Mouse (Mus musculus) forelimb bud, embryonic 11.5 days (tissue): ENCODE measurements around the gene AF067063.
"Not testable (repeated sequence)": the region's sequence is repeated elsewhere in the genome, so short reads cannot be mapped to it uniquely, and the experiment has no call there.

ENCODE experiments used
- DNase-seq: peaks from one replicate; pipeline ENCODE4 v3.0.0-alpha.2; 2012; ENCODE audit warnings: low read depth, low spot score

AF067063 gene

DNA sequence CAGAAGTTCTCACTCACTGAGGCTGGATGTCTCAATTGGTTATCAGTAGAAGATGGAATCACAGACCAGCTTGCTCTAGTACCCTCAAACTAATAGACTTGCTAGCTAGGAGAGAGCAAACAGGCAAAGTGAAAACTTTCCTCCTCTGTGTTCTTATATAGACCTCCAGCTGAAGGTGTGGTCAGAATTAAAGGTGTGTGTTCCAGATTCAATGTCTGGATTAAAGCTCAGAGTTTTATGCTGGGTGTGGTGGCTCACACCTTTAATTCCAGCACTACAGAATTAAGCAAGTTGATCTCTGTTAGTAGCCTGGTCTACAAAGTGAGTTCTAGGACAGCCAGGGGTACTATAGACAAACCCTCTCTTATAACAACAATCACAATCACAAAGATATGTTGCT is at the start of gene AF067063:
TSS of gene AF067063 (minus strand) at position 101 of the 400 bp plus-strand sequence.
- not testable (repeated sequence) for DNase-seq

DNA sequence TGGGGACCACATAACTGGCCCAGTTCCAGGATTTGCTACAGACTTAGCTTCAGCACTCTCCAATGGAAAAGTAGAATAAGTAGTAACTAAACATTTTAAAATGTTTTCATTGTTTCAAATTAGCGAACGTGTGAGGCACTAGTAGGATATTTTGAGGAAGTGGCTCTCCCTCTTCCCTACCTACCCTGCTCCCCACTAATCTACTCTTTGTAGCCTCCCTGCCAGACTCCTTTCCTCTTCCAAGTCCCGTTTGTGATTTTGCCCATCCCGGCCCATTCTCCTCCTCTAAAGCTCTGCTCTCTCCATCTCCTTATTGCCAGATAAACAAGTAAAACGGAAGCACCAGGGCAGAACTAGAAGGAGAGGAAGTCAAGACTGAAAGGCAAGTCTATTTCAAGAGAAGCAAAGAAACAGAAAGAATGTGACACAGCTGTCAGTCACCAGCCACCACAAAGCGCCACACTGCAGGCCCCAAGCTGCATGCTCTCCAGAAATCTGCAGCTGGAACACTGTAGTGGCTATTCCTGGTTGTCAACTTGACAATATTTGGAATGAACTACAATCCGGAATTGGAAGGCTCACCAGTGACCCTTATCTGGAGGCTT is 34.5 kb upstream of the AF067063 start:
- DNase-seq = not testable (repeated sequence)

DNA sequence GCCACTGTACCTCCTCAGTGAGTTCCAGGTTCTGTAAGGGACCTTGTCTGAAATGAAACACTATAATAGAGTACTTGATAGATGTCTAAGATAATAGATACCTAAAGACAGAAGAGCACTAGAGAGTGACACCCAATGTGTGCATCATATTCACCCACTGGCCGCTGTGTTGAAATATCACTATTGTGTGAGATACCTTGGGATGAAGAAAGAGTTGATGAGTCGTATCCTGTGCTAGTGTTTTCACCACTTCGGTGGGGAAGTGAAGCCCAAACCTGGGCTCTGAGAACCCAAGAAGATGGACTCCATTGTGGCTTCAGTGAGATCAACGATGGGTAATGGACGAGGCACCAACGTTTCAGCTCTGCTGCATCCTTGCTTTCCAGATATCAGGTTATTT is 32.4 kb upstream of the AF067063 start:
- DNase-seq = not testable (repeated sequence)

DNA sequence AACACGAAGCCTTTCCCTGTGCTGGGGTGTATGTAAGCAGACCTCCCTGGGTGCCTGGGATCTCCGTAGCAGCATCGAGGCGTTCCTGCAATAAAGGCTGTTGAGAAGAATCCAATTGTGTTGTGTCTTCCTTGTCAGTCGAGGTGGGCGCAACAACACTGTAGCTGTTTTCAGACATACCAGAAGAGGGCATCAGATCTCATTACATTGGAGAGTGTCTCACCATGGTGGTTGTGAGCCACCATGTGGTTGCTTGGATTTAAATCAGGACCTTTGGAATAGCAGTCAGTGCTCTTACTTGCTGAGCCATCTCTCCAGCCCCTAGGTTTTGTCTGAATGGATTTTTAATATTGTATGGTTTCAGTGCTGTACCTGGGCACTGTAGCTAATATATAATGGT is 10.0 kb upstream of the AF067063 start:
- not testable (repeated sequence) for DNase-seq

DNA sequence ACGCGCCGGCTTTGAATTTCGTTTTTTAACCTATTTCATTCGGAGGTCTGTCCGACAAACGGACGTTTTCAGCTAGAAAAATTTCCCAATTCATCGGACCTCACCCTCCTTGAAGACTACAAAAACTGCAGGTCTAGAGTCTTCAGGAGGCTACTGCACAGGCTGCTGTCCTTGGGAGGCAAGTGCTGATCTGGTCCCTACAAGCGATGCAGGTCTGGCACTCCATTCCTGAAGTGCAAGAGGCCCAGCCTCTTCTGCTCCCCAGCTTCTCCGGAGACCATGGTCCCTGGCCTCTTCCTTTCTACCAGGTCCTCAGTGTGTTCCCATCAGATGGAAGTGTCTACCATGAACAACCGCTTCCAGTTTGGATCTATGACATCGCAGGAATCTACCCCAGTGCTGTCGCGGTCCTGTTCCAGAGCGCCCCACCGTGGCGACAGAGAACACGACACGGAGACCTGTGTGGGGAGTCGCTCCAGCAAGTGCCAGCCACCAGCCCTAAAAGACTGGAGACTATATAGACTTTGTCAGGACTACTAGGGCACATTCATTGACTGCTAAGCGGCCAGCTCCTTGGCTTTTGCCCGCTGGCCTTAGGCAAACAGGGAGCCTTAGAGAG is 7.8 kb upstream of the AF067063 start:
- DNase-seq = not testable (repeated sequence)

DNA sequence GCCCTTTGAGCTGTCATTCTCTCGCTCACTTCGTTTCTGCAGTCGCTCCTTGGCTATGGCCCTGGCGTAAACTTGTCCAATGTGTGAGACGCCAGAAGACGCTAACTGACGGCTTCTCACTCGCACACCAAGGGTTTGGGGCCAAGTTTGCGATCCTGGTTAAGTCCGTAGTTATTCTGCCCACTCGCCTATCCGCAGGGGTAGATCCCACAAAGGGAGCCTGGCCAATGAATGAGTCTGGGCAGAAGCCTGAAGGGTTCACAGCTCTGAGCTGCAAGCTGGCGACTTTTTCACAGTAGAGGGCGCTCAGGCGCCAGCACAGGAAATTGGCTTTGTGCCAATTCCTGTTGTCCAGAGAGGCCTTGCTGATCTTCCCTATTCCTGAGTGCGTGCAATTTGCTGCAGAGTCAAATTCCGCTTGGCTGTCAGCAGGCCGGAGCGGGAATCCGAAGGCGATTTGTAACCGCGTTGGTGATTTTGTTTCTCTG is 6.4 kb upstream of the AF067063 start:
- DNase-seq = not testable (repeated sequence)

DNA sequence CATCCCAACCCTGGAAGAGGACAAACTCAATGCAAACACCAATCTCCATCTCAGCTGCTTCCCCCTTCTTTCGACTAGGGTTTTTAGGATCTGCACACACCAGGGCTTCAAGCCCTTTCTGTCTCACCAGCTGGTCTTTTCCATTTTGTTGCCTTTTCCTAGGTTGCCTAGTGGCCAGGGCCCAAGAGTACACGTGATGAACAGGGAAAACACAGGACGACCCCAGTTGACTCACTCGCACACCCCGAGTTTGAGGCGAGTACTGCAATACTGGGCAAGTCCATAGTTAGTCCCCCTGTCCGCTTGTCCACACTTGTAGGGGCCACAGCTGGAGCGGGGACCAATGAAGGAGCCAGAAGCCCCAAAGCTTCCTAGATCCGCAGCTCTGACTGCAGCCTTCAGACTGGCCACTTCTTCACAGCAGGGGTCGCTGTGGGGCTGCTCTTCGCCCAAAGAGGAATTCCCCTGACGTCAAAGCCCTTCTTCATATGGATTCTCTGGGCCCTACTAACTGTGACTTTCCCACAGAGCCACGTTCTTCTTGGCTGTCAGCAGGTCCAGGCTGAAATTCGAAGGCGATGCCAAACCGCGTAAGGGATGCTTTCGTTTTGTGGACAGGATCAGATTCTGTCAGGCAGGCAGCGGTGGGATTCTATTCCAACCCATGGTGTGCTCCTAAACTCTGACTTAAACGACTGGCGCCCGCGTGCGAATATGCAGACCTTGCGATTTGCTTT is 5.5 kb upstream of the AF067063 start, which contains the start of gene D13Ertd608e:
TSS of gene D13Ertd608e (plus strand) at position 687 of the 737 bp plus-strand sequence.
- not testable (repeated sequence) for DNase-seq

DNA sequence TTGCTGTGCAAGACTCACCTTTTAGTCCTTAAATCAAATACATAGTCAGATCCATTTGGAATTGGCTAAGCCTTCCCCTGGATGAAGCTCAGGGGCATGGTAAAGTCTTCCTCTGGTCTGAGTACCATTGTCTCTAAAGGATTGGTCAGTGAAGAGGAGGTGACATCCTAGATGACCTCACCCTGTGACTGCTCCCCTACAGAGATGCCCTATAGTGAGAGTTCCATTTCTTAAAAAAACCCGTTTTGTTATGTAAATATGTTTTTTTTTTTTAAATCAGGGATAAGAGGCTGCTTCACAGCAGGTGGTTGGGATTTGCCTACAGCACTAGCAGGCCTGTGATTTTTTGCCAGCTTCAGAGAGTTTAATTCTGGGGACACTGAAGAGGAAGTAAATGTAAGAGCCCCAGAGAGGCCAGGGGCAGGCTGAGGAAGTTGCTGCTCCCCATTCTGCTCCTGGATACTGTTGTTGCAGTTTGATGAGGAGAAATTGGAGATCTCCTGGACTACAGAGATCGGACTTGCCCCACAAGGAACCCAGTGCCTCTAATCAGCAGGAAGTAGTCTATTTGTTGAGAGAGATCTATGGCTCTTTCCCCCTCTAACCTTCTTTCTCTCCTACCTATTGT is 12.3 kb downstream of the AF067063 start:
- DNase-seq = no peak

DNA sequence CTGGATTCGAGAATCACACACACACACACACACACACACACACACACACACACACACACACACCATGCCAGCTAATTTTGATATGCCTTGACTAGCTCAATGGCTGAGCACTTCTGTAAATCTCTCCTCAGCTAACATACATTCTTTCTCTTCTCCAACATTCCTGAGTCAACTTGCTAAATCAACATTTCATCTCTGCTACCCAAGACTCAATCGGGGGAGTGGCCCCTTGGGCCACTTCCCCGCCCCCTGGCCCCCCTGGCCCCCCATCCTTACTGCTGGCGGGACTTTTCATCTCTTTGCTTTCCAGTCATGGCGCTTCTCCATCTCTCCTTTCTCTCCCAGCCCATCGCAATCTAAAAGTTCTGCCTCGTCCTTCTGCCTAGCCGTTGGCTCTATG is 13.2 kb downstream of the AF067063 start:
- no peak for DNase-seq

DNA sequence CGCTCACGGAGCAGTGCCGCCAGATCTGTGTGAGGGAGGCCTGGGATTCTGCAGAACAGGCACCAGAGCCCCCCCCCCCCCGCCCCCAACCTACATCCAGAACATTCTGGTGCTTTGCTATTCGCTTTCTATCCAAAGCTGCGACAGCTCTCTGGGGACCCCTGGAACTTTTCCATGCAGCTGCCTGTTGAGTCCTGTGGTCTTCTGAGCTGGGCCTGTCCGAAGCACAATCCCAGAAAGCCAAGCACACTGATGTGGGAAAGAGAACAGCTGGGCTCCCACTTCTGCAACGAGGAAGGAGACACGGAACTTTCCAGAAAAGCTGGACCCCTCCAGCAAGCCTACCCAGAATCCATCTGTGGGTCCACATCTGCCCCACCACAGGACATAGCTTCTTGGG is 20.0 kb downstream of the AF067063 start:
- DNase-seq = no peak

DNA sequence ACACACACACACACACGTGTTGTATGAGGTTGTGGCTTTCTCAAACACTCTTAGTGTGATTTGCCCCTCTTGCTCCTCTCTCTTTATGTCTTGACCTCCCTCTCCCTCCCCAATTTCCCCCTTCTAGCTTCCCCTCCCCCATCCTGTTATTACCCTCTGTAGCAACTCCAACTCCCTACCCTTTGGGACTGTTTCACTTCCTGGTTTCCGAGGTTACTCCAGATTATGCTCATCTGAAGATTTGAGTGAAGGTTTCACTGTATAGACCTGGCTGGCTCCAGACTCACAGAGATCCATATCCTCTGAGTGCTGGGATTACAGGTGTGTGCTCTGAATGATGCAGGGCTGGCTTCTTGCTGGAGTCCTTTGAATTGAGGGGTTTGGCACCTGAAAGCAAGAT is 21.1 kb downstream of the AF067063 start:
- no peak for DNase-seq

DNA sequence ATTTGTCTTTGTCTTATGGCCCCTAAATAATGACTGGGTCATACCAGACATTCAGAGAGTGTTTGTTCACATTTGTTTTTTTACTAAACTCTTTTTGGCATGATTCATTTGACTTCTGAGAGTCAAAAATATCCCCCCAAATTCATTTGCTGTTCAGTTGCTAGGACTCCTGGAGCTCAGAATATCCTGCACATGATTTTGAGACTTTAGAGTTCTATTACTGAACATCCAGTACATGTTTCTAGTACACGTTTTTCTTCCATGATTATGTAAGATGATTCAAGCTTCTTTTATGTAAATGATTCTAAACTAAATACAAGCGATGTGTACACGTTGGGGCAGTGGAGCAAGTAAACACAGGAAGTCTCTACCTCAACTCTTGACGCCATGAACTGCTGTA is 32.4 kb downstream of the AF067063 start:
- no peak for DNase-seq

DNA sequence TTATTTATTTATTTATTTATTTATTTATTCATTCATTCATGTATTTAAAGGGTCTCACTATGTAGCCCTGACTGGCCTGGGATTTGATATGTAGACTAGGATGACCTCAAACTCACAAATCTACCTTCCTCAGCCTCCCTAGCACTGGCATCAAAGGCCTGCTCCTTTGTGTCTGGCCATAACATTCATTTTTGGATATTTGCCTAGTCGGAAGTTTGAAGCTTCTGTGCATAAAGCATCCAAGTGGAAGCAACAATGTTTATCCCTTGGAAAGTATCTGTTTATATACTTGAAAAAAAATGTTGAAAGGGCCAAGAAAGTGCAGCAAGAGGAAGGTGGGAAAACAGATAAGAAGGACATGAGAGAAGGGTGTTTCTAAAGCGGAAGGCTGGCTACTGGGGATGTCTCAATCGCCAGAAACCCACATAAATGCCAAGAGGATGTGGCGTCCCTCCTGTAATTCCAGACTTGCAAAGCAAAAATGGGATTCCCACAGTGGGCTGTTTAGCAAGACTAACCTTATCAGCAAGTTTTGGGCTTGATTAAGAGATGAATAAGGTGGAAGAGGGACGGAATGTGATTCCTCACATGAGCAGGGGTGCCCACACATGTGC is 37.1 kb downstream of the AF067063 start:
- DNase-seq = no peak

DNA sequence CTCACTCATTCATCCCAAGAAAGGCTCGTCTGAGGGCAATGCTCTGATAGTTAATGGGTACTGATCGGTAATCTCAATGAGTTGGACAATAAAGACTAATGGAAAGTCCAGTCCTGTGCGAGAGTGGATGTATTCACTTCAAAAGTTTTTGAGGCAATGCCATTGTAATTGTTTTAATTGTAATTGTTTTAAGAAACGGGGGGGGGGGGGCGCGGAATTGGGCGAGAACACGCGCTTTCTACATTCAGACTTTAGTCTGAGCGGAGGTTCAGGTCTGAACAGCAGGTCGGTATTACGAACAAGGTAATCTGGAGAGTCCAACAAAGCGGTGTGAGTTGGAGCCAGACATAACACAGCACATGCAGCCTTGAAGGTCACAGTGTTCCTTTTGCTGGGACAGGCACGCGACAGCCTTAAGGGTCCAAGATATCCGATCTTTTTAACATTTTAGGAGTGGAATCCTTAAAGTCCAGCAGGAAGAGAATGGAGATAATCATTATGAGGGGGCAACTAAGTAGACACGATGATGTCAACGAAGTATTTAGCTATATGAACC is 38.4 kb downstream of the AF067063 start:
- DNase-seq = peak; percentile 11

DNA sequence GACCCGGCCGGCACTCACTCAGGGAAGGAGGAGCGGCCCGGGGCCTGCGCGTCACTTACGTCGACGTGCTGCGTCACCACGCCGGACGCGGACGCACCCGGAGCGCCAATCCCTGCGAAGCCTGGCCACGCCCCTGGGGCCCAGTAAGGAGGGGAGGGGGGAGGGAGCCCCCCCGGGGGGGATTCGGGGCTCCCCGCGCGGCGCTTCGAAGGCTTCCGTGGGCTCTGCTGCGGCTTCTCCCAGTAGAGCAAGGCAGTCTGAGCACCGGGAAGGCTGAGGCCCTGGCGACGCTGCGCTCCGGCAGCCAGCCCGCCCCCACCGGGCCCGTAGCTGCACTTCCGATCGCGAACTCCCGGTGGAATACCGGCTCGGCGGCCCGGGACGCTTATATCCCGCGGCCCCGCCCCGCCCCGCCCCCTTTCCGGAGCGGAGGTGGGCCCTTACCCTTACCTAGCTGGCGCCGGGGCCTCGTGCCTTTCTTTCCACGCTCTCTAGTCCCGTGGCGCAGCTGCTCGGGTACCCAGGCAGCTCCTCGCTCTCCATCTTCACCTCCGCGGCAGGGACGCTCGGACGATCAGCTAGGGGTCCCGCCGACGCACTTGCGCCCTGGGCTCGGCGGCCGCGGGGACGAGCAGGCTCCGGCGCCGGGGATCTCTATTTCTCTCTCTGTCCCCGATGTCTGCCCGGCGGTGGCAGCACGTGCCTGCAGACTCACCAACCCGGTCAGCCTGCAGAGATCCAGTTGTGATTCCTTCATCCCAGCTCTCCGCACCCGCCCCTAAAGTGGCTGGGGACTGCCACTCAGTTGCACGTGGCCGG is 39.0 kb downstream of the AF067063 start, which contains the start of gene Zfp131:
TSS of gene Zfp131 (minus strand) at position 129 of the 819 bp plus-strand sequence.
- peak; percentile 96 for DNase-seq

DNA sequence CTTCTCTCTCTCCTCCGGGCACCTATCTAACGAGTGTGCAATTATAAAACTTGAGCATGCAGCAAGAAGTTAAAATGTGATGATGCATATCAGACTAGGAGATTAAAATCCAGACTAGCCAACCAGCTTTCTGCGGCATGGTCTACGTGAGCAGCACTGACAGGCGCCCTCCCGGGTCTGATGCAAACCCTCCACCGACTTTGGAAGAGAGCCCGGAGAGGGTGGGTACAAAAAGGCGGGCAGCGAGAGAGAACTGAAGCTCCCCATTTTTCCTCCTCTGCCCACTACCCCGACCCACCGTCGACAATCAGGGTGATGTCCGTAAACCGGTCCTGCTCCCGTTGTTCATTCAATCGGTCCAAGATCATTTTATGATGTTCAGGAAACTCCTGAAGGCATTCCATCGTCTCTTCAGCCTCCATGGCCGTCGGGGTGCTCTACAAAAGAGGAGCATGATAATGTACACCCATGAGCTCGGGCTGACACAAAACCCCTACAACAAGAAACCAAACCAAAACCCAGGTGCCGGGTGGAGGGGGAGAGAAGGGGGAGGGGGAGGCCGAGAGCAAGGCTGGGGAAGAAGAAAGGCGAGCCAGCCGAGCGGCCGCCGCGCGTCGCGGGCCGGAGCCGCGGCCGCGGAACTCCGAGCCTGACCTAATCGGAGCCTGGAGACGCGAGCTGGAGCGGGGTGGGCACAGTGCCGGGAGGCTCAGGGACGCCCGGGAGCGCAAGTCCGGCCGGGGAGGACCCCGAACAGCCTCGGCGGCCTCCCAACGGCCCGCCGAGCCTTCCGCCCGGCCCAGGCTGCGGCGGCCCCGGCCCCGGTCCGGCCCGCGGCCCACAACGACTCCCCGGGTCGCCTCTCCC is 39.9 kb downstream of the AF067063 start:
- DNase-seq = peak; percentile 38

DNA sequence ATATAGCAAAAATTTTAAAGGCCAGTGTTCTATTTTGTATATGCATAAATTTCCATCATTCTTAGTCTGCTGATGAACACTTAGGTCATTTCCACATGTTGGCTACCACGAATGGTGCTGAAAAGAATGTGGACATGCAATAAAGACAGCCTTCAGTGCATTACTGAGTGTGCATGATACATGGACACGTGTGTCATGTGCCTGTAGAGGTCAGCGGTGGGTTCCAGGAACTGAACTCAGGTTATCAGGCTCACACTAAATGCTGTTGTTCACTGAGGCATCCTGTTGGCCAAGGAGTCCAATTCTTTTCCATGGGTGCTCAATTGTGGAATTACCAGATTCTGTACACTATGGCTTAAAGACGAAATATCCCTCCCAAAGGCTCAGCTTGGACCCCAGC is 46.4 kb downstream of the AF067063 start:
- no peak for DNase-seq
